Mouse (Mus musculus): ENCODE results near the gene Dhx32. TPM values are rescaled to one million over a fixed set of nuclear protein-coding genes. Genes with fewer than 3 reads are reported as not detected.

The Dhx32 gene
- total and polyA plus RNA-seq, 3 experiments, result 27.7 to 47.4 (median 41.5) TPM

DNA sequence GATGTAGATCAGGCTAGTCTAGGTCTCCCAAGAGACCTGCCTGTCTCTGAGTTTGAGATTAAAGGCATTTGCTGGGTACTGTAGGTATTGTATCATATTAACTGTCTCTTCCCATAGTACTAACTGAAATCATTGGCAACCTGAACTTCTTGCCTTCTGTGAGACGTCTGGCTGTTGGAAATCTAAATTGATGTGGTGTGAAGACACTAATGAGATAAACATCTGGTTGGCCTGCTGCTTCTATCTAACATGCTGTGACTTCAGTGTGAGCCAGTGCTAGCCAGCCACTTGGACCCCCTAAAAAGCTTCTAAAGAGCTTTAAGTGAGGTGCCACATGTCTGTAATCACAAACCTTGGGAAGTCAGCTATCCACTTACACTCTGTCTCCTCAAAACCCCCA is 10.2 kb upstream of the Dhx32 start:
- 38% methylated on average over 1 of the region's 1 CpGs for WGBS
- no peak for TF ChIP-seq CTCF (IDR thresholded peaks at IDR 0.05)
- no peak for TF ChIP-seq POLR2A (IDR thresholded peaks at IDR 0.05; ENCODE audit: insufficient read depth, low read depth, low read length)
- TF ChIP-seq EP300 (IDR thresholded peaks at IDR 0.05; ENCODE audit: insufficient read depth, low read depth, low read length), result no peak
- intact Hi-C loops (cut with DNase I), result no loop called here
- Histone ChIP-seq H3K9ac (ENCODE audit: low read depth, low read length) (no peak overlapping the region), H3K4me3 (no peak overlapping the region), H3K36me3 (ENCODE audit: control insufficient read depth, insufficient read depth, low read length) (no peaks in the 10 kb centered on the region), H3K27me3 (ENCODE audit: control insufficient read depth, insufficient read depth, low read length) (no peaks in the 10 kb centered on the region), H3K27ac (no peak overlapping the region; the same call in 1 of the 2 replicates), H3K79me2 (replicated peaks; ENCODE audit: control insufficient read depth, insufficient read depth, low read length) (no peaks in the 10 kb centered on the region), H3K4me1 (ENCODE audit: control insufficient read depth, insufficient read depth, low read length) (peaks cover 2% of the 10 kb centered on the region; the same call in 1 of the 2 replicates)
- DNase-seq, result no peak

DNA sequence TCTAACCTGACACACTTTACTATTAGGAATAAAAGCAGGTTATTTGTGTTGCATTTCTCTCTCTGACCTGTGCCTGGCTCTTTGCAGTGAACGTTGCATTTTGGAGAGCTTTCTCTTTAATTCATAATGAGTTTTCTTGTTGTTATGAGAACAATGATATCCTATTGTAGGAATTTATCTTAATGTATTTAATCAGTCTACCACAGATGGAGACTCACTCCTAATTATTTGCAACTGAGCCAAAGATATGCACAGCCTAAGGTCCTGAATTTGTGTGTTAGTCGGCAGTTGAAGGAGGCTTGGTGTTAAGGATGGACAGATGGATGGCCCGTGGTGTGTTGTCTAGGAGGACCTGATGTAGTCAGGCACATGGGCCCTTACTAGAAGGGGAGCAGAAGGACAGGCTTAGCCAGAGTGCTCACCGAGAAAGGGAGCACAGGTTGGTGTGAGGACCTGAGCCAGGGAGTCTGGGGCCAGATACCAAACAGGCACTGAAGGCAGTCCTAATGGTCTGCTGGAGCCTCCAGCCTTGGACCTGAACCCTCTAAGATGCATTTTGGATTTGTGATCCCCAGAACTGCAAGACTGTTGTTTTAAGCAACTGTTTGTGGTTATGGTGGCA is 8.2 kb upstream of the Dhx32 start:
- Histone ChIP-seq H3K27ac (no peak overlapping the region), H3K36me3 (ENCODE audit: control insufficient read depth, insufficient read depth, low read length) (no peaks in the 10 kb centered on the region), H3K9ac (ENCODE audit: low read depth, low read length) (no peak overlapping the region), H3K79me2 (replicated peaks; ENCODE audit: control insufficient read depth, insufficient read depth, low read length) (no peaks in the 10 kb centered on the region), H3K4me1 (ENCODE audit: control insufficient read depth, insufficient read depth, low read length) (peaks cover 2% of the 10 kb centered on the region; the same call in 1 of the 2 replicates), H3K4me3 (no peak overlapping the region), H3K27me3 (ENCODE audit: control insufficient read depth, insufficient read depth, low read length) (no peaks in the 10 kb centered on the region)
- intact Hi-C loops (cut with DNase I), result no loop called here
- TF ChIP-seq POLR2A (IDR thresholded peaks at IDR 0.05; ENCODE audit: insufficient read depth, low read depth, low read length) (no peak), EP300 (IDR thresholded peaks at IDR 0.05; ENCODE audit: insufficient read depth, low read depth, low read length) (no peak), CTCF (IDR thresholded peaks at IDR 0.05) (no peak)
- 75% methylated on average over 4 of the region's 4 CpGs for WGBS
- no peak for DNase-seq

DNA sequence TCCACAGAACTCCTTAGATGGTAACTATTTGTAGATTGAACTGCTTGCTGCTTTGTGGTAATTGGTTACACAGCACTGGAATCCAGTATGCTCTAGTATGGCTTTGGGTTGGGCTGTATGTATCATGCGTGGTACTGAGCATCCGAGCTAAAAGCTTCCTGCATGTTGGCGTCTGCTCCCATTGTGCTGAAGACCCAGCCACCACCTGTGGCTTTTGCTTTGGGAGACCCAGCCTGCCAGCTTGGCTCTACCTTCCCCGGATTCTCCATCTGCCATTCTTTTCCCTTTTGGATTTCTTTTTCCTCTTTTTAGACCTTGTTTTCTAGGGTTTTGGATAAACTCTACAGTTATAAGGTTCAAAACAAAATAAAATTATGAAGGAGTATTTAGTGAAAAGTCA is 7.6 kb upstream of the Dhx32 start:
- H3K27ac ChIP-seq, result no peak overlapping the region
- intact Hi-C loops (cut with DNase I), result no loop called here
- H3K4me1 ChIP-seq (ENCODE audit: control insufficient read depth, insufficient read depth, low read length), result peaks cover 2% of the 10 kb centered on the region; the same call in 1 of the 2 replicates
- no peaks in the 10 kb centered on the region for H3K79me2 ChIP-seq (replicated peaks; ENCODE audit: control insufficient read depth, insufficient read depth, low read length)
- no peaks in the 10 kb centered on the region for H3K27me3 ChIP-seq (ENCODE audit: control insufficient read depth, insufficient read depth, low read length)
- no peak overlapping the region for H3K4me3 ChIP-seq
- 91% methylated on average over 4 of the region's 4 CpGs for WGBS
- TF ChIP-seq EP300 (IDR thresholded peaks at IDR 0.05; ENCODE audit: insufficient read depth, low read depth, low read length) (no peak), CTCF (IDR thresholded peaks at IDR 0.05) (no peak), POLR2A (IDR thresholded peaks at IDR 0.05; ENCODE audit: insufficient read depth, low read depth, low read length) (no peak)
- DNase-seq, result no peak
- no peaks in the 10 kb centered on the region for H3K36me3 ChIP-seq (ENCODE audit: control insufficient read depth, insufficient read depth, low read length)
- H3K9ac ChIP-seq (ENCODE audit: low read depth, low read length), result no peak overlapping the region

DNA sequence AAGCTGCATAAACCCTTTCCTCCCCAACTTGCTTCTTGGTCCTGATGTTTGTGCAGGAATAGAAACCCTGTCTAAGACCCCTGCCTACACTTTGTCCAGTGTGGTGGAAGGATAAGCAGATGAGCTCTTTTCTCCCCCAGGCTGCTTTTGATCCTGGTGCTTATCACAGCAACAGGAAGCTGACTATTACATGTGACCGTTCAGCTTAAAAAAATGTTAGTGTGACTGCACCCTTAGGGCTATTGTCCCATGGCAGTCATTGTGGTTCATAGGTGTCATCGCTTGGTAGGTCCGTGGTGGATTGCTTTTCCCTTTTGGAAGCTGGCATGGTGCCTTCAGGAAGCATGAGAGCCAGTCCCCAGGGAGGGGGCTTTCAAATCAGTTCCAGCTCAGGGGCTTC is 5.6 kb upstream of the Dhx32 start:
- intact Hi-C loops (cut with DNase I), result no loop called here
- no peak for TF ChIP-seq EP300 (IDR thresholded peaks at IDR 0.05; ENCODE audit: insufficient read depth, low read depth, low read length)
- TF ChIP-seq CTCF (IDR thresholded peaks at IDR 0.05), result no peak
- TF ChIP-seq POLR2A (IDR thresholded peaks at IDR 0.05; ENCODE audit: insufficient read depth, low read depth, low read length), result no peak
- Histone ChIP-seq H3K79me2 (replicated peaks; ENCODE audit: control insufficient read depth, insufficient read depth, low read length) (no peaks in the 10 kb centered on the region), H3K36me3 (ENCODE audit: control insufficient read depth, insufficient read depth, low read length) (no peaks in the 10 kb centered on the region), H3K4me1 (ENCODE audit: control insufficient read depth, insufficient read depth, low read length) (no peaks in the 10 kb centered on the region), H3K27me3 (ENCODE audit: control insufficient read depth, insufficient read depth, low read length) (no peaks in the 10 kb centered on the region), H3K9ac (ENCODE audit: low read depth, low read length) (no peak overlapping the region), H3K27ac (no peak overlapping the region), H3K4me3 (no peak overlapping the region)
- WGBS, result 37% methylated on average over 3 of the region's 3 CpGs
- DNase-seq, result no peak

DNA sequence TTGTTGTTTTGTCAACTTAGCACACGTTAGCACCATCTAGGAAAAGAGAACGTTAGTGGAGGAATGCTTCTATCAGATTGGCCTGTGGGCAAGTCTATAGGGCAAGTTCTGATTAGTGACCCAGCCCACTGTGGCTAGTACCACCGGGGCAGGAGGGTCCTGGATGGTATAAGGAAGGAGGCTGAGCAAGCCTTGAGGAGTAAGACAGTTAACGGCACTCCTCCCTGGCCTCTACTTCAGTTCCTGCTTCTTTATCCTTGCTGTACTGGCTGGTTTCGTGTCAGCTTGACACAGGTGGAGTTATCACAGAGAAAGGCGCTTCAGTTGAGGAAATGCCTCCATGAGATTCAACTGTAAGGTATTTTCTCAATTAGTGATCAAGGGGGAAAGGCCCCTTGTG is 5.0 kb upstream of the Dhx32 start:
- H3K4me1 ChIP-seq (ENCODE audit: control insufficient read depth, insufficient read depth, low read length), result no peaks in the 10 kb centered on the region
- intact Hi-C loops (cut with DNase I), result no loop called here
- H3K27ac ChIP-seq, result no peak overlapping the region
- no peaks in the 10 kb centered on the region for H3K27me3 ChIP-seq (ENCODE audit: control insufficient read depth, insufficient read depth, low read length)
- 88% methylated on average over 6 of the region's 6 CpGs for WGBS
- H3K9ac ChIP-seq (ENCODE audit: low read depth, low read length), result no peak overlapping the region
- no peaks in the 10 kb centered on the region for H3K36me3 ChIP-seq (ENCODE audit: control insufficient read depth, insufficient read depth, low read length)
- DNase-seq, result no peak
- H3K4me3 ChIP-seq, result no peak overlapping the region
- TF ChIP-seq POLR2A (IDR thresholded peaks at IDR 0.05; ENCODE audit: insufficient read depth, low read depth, low read length) (no peak), EP300 (IDR thresholded peaks at IDR 0.05; ENCODE audit: insufficient read depth, low read depth, low read length) (no peak), CTCF (IDR thresholded peaks at IDR 0.05) (no peak)
- H3K79me2 ChIP-seq (replicated peaks; ENCODE audit: control insufficient read depth, insufficient read depth, low read length), result no peaks in the 10 kb centered on the region

DNA sequence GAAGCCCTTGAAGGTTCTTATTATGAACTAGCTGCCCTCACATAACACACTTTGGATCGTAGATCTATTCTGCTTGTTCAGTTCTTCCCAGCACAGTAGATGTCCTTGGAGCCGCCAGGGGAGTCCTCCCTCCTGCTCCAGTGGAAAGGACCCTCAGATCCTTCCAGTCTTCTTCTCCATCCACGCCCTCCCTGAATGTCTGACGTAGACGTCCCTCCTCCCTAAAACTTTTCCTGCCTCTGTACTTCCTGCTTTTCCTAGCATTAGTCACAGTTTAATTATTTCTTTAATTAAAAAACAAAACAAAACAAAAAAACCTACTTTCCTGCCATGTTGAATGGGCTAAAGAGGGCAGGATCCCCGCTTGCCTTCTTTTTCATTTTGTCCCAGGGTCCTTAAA is 535 bp downstream of the Dhx32 start:
- intact Hi-C loops (cut with DNase I), result loop anchor here (2.0 kb wide), 2 partner anchors 73 to 113 kb away; partner anchors contain the start of gene Bccip
- no peaks in the 10 kb centered on the region for H3K27me3 ChIP-seq (ENCODE audit: control insufficient read depth, insufficient read depth, low read length)
- no peak overlapping the region; the same call in 1 of the 2 replicates for H3K27ac ChIP-seq
- TF ChIP-seq EP300 (IDR thresholded peaks at IDR 0.05; ENCODE audit: insufficient read depth, low read depth, low read length), result no peak
- TF ChIP-seq CTCF (IDR thresholded peaks at IDR 0.05), result no peak
- TF ChIP-seq POLR2A (IDR thresholded peaks at IDR 0.05; ENCODE audit: insufficient read depth, low read depth, low read length), result no peak
- no peaks in the 10 kb centered on the region for H3K79me2 ChIP-seq (replicated peaks; ENCODE audit: control insufficient read depth, insufficient read depth, low read length)
- WGBS, result 54% methylated on average over 6 of the region's 6 CpGs
- peaks cover 1% of the 10 kb centered on the region; the same call in 1 of the 2 replicates for H3K4me1 ChIP-seq (ENCODE audit: control insufficient read depth, insufficient read depth, low read length)
- DNase-seq, result no peak
- H3K36me3 ChIP-seq (ENCODE audit: control insufficient read depth, insufficient read depth, low read length), result no peaks in the 10 kb centered on the region
- H3K4me3 ChIP-seq, result no peak overlapping the region
- H3K9ac ChIP-seq (ENCODE audit: low read depth, low read length), result no peak overlapping the region
